Mouse (Mus musculus): Measurements from ENCODE around the gene Fam207a. TPM values are rescaled to one million over a fixed set of nuclear protein-coding genes. Genes with fewer than 3 reads are reported as not detected.
A peak's percentile ranks its signal among the peaks of the same experiment; 100 is the strongest.

Gene Fam207a
- polyA plus RNA-seq, 1 experiment from 2014 or later, result 15.5 TPM

DNA sequence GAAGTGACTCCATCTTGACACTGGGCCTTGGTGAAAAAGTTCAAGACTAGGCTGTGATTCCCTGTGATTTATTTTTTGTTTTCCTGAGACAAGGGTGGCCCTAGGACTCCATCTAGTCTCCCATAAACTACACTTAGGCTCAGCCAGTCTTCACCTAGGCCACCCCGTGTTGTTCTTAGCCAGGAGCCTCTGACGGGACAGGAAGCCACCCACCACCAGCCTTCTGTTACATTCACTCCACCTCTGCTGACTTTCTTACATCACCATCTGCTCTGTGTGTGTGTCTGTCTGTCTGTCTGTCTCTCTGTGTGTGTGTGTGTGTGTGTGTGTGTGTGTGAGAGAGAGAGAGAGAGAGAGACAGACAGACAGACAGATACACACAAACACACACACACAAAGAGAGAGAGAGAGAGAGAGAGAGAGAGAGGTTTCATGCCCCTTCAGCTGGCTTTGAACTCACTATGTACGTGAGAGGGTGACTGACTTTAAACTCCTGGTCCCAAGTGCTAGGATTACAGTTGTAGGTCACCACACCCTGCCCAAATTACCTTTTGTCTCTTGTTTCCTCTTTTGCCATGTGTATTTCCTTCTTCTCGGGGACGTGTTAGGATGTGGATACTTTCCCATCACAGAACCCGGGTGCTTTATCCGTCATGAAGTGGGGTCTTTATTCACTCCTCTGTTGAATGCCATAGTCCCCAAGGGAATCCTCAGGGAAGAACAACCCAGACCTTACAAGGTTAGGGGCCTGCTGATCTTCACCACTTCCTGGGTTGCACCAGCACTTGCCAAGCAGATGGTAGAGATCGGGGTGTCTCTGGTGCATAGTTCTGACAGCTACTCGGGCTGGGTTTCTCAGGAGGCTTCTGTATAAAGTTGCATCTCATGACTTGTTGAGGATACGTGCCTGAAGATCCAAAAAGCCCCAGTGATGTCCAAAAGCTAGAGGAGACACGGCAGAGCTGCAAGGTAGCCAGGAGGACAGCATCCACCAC, 21.9 kb upstream of the Fam207a start:
- WGBS (ENCODE audit: insufficient replicate concordance), result 57% methylated on average over 11 of the region's 11 CpGs
- Histone ChIP-seq H3K27ac (ENCODE audit: low read depth) (peak overlapping the region; percentile 63), H3K9ac (replicated peaks) (no peak overlapping the region; the same call in 1 of the 2 replicates), H3K27me3 (ENCODE audit: insufficient read depth, low read length) (no peaks in the 10 kb centered on the region), H3K9me3 (ENCODE audit: low read length) (no peaks in the 10 kb centered on the region), H3K36me3 (replicated peaks; ENCODE audit: insufficient read depth, low read length) (no peaks in the 10 kb centered on the region), H3K4me1 (ENCODE audit: insufficient read depth) (no peaks in the 10 kb centered on the region), H3K4me3 (ENCODE audit: low read depth, low read length) (no peak overlapping the region), H3K4me2 (ENCODE audit: low read depth, low read length) (peak overlapping the region; percentile 38)
- DNase-seq (no peak), ATAC-seq (no peak)
- TF ChIP-seq CTCF (IDR thresholded peaks at IDR 0.05; ENCODE audit: low read depth) (no peak), EP300 (IDR thresholded peaks at IDR 0.05; ENCODE audit: low read depth) (no peak)

DNA sequence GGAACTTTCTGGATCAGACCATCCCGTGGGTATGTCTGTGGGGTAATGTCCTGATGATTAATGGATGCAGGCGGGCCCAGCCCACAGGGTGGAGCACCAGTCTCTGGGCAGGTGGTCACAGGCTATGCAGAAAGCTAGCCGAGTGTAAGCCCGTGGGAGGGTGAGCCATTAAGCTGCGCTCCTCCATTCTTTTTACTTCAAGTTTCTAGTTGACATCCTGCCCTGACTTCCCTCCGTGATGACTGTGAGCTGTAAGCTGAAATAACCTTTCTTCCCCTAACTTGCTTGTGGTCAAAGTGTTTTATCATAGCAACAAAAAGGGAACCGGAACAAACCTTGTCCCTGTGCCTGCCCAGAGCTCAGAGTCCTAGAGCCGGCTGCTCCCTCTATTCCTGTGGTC, 21.1 kb upstream of the Fam207a start:
- TF ChIP-seq CTCF (IDR thresholded peaks at IDR 0.05; ENCODE audit: low read depth) (no peak), EP300 (IDR thresholded peaks at IDR 0.05; ENCODE audit: low read depth) (no peak)
- Histone ChIP-seq H3K9ac (replicated peaks) (no peak overlapping the region), H3K4me2 (ENCODE audit: low read depth, low read length) (peak overlapping the region; percentile 38; the same call in 1 of the 2 replicates), H3K9me3 (ENCODE audit: low read length) (no peaks in the 10 kb centered on the region), H3K36me3 (replicated peaks; ENCODE audit: insufficient read depth, low read length) (no peaks in the 10 kb centered on the region), H3K27ac (ENCODE audit: low read depth) (peak overlapping the region; percentile 77), H3K27me3 (ENCODE audit: insufficient read depth, low read length) (no peaks in the 10 kb centered on the region), H3K4me1 (ENCODE audit: insufficient read depth) (no peaks in the 10 kb centered on the region), H3K4me3 (ENCODE audit: low read depth, low read length) (no peak overlapping the region)
- WGBS (ENCODE audit: insufficient replicate concordance), result 29% methylated on average over 8 of the region's 8 CpGs
- no peak for DNase-seq
- peak; percentile 47 for ATAC-seq

DNA sequence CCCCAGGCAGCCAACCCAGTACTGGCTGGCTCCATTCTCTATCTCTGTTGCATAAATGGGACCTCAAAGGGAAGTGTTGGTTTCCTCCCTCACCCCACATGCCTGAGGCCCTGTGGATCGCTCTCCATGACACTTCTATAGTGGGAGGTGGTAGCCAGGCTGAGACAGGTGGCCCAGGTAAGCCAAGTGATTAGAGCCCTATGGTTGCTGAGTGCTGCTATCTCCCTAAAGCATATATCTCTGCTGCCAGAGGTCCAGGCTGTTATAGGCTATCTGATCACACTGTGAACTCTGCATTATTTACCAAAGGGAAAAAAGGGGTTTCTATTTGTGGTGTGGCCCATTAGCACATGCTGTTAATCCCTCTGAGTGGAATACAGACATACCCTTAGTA, 16.4 kb upstream of the Fam207a start:
- Histone ChIP-seq H3K36me3 (replicated peaks; ENCODE audit: insufficient read depth, low read length) (no peaks in the 10 kb centered on the region), H3K9ac (replicated peaks) (no peak overlapping the region), H3K27me3 (ENCODE audit: insufficient read depth, low read length) (no peaks in the 10 kb centered on the region), H3K4me3 (ENCODE audit: low read depth, low read length) (peak overlapping the region; percentile 46; the same call in 1 of the 2 replicates), H3K27ac (ENCODE audit: low read depth) (no peak overlapping the region; the same call in 1 of the 2 replicates), H3K4me1 (ENCODE audit: insufficient read depth) (peaks cover 9% of the 10 kb centered on the region; the same call in 1 of the 2 replicates), H3K9me3 (ENCODE audit: low read length) (no peaks in the 10 kb centered on the region), H3K4me2 (ENCODE audit: low read depth, low read length) (peak overlapping the region; percentile 61)
- no peak for ATAC-seq
- TF ChIP-seq EP300 (IDR thresholded peaks at IDR 0.05; ENCODE audit: low read depth), result no peak
- TF ChIP-seq CTCF (IDR thresholded peaks at IDR 0.05; ENCODE audit: low read depth), result no peak
- WGBS (ENCODE audit: insufficient replicate concordance), result 38% methylated on average over 1 of the region's 1 CpGs
- no peak for DNase-seq

DNA sequence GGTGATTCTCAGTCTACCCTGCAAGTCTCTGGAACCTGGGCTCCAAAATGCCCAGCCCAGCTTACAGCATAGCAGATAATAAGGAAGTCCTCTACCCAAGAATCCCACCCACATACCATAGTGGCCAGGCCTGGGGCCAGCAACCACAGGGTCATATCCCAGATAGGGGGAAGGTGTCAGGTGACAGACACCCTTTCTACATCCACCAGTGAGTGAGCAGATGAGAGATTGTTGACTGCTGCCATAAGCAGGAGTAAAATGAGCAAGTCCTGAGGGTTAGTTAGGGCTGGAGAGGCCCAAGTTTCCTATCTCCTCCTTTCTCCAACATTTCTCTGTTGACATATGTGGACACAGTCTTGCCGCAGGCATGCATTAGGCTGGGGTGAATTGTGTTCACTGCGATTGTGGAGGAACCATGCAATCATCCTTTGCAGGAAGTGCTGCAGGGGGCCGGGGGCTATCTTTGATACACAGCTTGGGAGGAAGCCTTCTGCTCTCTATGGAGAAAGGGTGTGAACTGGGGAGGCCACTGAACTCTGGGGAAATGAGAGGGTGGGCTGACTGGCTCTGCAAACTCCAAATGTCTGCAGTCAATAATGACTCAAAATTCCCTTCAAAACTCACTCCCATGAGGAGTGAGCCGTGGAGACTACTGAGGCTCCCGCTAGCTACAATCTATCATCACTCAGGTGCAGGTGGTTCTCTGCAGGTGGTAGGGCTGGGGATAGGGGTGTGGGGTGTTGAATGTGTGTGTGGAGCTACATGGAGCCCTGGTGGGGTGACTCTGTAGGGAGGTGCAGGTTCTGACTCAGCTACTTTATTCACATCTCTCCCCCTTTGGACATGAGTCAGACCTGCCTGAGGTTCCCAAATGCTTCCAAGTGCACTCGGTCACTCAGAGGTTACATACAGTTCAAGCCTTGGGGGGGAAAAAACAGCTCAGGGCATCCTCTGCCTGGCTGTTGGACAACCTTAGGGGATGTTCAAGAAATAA, 15.7 kb upstream of the Fam207a start:
- Histone ChIP-seq H3K27me3 (ENCODE audit: insufficient read depth, low read length) (no peaks in the 10 kb centered on the region), H3K4me3 (ENCODE audit: low read depth, low read length) (peak overlapping the region; percentile 46), H3K4me1 (ENCODE audit: insufficient read depth) (peaks cover 9% of the 10 kb centered on the region; the same call in 1 of the 2 replicates), H3K4me2 (ENCODE audit: low read depth, low read length) (peak overlapping the region; percentile 61), H3K9me3 (ENCODE audit: low read length) (no peaks in the 10 kb centered on the region), H3K9ac (replicated peaks) (peak overlapping the region; percentile 62), H3K36me3 (replicated peaks; ENCODE audit: insufficient read depth, low read length) (no peaks in the 10 kb centered on the region), H3K27ac (ENCODE audit: low read depth) (peak overlapping the region; percentile 82)
- WGBS (ENCODE audit: insufficient replicate concordance), result 35% methylated on average over 6 of the region's 6 CpGs
- DNase-seq, result no peak
- no peak for TF ChIP-seq CTCF (IDR thresholded peaks at IDR 0.05; ENCODE audit: low read depth)
- no peak for TF ChIP-seq EP300 (IDR thresholded peaks at IDR 0.05; ENCODE audit: low read depth)
- peak; percentile 46 for ATAC-seq

DNA sequence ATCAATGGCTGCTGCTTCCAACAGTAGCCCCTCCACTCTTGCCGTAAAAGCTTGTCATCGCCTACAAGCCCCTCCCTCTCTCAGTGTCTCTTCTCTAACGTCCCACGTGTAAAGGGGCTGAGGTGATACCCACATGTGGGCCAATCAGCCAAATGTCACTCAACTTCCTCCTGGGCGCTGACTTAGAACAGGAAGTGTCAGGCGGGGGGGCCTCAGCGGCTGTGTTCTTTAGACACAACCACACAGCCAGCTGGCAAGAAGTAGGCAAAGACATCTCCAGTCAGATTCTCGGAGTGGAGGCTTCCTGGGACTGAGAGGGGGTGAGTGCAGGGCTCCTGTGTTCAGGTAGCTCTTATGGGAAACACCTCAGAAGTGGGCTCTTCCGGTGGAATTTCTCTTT, 14.6 kb upstream of the Fam207a start, which contains the start of gene Itgb2:
TSS of gene Itgb2 (plus strand) at position 113 of the 400 bp plus-strand sequence.
- H3K9me3 ChIP-seq (ENCODE audit: low read length), result no peaks in the 10 kb centered on the region
- peak within 1 kb of the TSS; percentile 82 for H3K27ac ChIP-seq (ENCODE audit: low read depth)
- no peaks in the 10 kb centered on the region for H3K36me3 ChIP-seq (replicated peaks; ENCODE audit: insufficient read depth, low read length)
- 25% methylated on average over 9 of the region's 9 CpGs for WGBS (ENCODE audit: insufficient replicate concordance)
- ATAC-seq, result peak; percentile 20; the same call in 1 of the 2 replicates
- peak within 1 kb of the TSS; percentile 61 for H3K4me2 ChIP-seq (ENCODE audit: low read depth, low read length)
- peaks cover 9% of the 10 kb centered on the region; the same call in 1 of the 2 replicates for H3K4me1 ChIP-seq (ENCODE audit: insufficient read depth)
- DNase-seq, result peak; percentile 71
- H3K4me3 ChIP-seq (ENCODE audit: low read depth, low read length), result peak within 1 kb of the TSS; percentile 46
- TF ChIP-seq CTCF (IDR thresholded peaks at IDR 0.05; ENCODE audit: low read depth) (no peak), EP300 (IDR thresholded peaks at IDR 0.05; ENCODE audit: low read depth) (no peak)
- peak within 1 kb of the TSS; percentile 62 for H3K9ac ChIP-seq (replicated peaks)
- H3K27me3 ChIP-seq (ENCODE audit: insufficient read depth, low read length), result no peaks in the 10 kb centered on the region

All from liver, postnatal 0 days (tissue).